Mouse (Mus musculus) liver, postnatal 0 days (tissue): ENCODE data around the gene Acaa1b.

Source experiments
- CTCF ChIP-seq: sonication (generic); IDR thresholded peaks from 2 replicates; pipeline ENCODE4 v1.5.1; 2016; ENCODE audit warnings: antibody characterized with exemption, low read depth
- EP300 ChIP-seq: IDR thresholded peaks from 2 replicates; pipeline ENCODE4 v1.6.1; 2016; ENCODE audit warnings: antibody characterized with exemption, low read depth, mild to moderate bottlenecking

- TF ChIP-seq CTCF, result peak; percentile 28
- TF ChIP-seq EP300, result no peak
Measured at GRCm38 (mm10) chr9:119101992-119102782, 54.7 kb downstream of the Acaa1b start, which contains the start of gene Dlec1.
